Mouse (Mus musculus): ENCODE measurements at regions not wholly inside any gene's neighbourhood (a gene's known extent, or its start where the extent isn't known, plus 50 kb on each side); places are given as distances from the start of the nearest gene placed in this dataset.

DNA sequence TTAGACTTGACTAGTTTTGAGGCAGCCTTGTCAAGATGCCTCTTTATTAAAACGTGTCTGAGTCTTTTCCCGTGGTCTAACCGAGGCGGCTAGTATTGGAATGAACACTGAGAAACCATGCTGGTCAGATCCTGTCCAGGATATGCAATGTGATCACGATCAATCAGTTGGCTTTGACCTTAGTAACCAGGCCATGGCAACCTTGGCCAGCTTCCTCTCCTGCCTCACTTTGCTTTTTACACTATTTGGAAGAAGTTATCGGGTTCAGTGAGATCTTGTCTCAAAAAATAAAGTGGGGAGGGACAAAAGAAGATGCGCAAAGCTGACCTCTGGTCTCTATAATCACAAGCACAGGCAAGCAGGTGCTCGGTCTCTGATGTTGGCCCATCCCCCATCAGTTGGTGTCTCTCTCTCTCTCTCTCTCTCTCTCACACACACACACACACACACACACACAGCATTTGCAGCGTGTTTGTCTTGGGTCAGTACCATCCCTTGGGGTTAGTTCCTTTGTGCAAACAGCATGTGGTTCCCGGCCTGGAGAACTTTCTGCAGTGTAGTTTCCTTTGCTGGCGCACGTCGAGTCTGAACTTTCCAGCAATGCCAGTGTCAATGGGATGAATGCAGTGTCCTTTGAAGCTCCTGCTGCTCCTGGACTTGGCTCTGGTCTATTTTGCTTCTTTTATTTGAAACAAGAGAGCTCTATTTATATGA lies 117.6 kb upstream of the Spdye4c start:
- no peak for DNase-seq (ENCODE audit: low read depth)

- DNase-seq (ENCODE audit: low read depth): no peak
Observed at GRCm38 (mm10) chr2:128473997-128474396, 117.0 kb upstream of the Spdye4c start.

DNA sequence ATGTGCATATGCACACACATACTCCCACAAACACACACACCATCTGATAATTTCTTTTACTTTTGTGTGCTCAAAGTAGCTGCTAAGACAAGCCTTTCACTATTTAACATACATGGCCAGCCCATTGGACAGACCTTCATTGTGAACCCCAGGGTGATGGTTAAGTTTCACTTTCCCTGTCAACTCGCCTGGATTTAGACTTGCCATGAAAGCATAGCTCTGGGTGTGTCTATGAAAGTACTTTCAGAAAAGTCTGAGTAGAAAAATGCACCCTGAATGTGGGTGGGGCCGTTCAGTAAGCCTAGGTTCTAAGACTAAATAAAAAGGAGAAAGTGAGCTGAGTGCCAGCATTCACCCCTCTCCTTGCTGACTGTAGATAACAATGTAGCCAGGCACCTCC lies 113.8 kb upstream of the Spdye4c start:
- DNase-seq (ENCODE audit: low read depth): peak; percentile 67

GRCm38 (mm10) chr2:128491217-128491877 lies 99.7 kb upstream of the Spdye4c start:
- DNase-seq (ENCODE audit: low read depth): no peak

- DNase-seq (ENCODE audit: low read depth): no peak
Observed at GRCm38 (mm10) chr2:128493871-128494270, 97.1 kb upstream of the Spdye4c start.

GRCm38 (mm10) chr2:128497891-128498290 lies 93.1 kb upstream of the Spdye4c start:
- peak; percentile 45 for DNase-seq (ENCODE audit: low read depth)

- DNase-seq (ENCODE audit: low read depth): peak; percentile 66
Observed at GRCm38 (mm10) chr2:128498611-128499010, 92.4 kb upstream of the Spdye4c start.

DNA sequence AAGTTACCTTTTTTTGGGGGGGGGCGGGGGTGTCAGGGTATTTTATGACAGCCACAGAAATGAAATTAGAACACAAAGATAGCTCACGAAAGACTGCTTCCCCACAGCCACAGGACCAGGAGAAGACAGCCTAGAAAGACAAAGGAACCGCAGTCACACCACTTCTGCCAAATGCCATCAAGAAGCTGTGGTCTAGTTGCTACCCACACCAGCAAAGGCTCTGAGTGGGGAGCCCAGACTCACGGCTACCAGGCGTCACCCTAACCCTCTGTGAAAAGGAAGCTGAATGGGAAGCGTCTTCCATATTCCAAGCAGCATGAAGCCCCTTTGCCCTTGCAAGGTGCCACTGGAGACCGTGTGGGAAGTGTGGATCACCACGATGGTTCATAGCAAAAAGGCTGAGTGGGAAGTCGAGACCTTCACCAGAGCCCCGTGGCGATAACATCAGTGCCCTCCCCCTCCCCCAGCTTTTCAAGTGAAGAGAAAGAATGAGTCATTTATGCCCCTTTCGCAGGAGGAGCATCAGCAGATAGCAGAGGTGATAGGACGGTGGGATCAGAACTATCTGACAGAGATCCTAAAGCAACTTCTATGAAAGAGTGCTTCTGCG lies 91.3 kb upstream of the Spdye4c start:
- peak; percentile 92 for DNase-seq (ENCODE audit: low read depth)

DNA sequence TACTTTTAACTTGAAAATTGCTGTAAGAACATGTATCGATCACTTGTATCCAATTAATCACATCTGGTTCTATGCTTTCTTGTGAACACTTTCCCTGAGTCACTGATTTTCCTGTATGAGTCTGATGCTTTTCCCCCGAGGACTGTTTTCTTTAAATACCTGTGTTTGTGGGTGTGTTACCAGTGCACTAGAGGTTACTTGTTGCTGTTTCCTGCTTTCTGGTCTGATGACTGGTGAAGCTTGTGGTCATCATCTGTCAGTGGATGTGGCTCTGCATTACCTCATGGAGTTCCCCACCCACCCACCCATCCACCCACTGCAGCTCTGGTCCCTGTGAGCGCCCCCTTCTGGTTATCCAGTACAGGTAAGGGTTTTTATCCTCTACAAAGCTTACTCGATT lies 88.3 kb upstream of the Spdye4c start:
- peak; percentile 80 for DNase-seq (ENCODE audit: low read depth)

DNA sequence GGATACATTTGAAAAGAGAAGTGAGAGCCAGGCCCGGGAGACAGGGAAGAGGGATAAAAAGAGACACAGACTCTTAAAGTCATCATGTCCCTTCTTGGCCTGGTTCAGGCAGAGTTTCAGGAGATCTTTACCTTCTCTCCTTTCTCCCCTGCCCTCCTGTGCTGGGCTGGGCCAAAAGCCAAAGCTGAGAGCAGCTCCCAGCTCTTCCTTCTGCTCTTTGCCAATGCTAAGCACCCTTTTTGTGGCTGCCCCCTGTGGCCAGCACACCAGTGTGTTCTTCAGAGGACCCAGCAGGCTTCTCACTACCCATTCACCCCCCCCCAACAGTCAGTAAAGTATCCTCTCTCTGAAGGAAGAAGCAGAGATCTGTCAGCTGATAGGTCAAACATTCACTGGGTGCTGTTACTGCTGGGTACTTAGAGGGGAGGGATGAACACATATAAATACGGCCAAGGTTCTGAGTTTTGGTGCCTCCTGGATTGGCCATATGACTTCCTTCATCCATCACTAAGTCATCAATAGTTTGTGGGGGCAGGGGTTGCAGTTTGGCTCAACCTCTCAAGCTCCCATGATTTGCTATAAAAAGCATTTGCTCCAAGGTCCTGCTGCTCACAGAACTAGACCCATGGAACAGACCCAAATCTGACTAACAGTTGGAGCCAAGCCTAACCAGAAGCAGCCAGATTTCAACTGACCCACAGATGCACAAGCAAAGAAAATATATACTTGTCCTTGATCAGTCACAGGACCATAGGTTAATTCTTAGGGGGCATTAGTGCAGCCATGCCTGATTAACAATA lies 87.7 kb upstream of the Spdye4c start:
- peak; percentile 57 for DNase-seq (ENCODE audit: low read depth)

DNA sequence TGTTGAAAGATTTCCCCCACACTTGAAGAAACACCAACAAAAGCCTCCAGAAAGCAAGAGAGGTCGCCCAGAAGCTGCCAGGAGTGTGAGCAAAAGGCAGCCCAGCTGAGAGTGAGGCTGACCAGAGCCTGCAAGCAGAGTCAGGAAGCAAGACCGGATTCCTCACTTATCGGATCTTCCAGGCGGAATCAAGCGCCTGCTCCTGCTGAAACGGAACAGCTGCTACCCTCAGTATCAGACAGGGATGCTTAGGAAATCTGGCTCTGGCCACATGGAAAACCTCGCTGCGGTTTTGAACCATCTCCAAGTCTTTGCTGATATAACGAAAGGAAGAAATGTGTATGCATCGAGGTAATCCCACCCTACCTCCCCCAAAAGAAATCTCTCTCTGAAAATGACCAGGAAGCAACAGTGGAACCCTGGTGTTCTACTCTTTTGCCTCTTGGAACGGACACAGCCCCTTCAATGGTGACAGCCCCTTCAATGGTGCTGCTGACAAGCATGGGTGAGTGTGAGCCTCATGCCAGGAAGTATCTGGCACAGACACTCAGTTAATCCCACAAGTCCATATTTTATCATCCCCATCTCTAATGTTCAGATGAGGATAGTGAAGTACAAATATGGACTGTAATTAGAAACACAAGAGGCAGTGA lies 83.3 kb upstream of the Spdye4c start:
- DNase-seq (ENCODE audit: low read depth): no peak

DNA sequence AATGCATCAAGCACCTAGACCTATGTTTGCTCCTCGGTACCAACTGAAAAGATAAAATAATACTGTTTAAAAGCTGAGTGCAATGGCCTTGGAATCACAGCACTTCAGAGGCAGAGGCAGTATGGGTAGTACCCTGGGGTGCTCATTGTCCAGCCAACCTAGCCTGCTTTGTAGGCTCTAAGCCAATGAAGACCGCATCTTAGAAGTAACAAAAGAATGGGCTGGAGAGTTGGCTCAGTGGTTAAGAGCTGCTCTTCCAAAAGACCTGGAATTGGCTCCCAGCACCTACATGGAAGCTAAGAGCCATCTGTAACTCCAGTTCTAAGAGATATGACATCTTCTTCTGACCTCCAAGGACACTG lies 82.8 kb upstream of the Spdye4c start:
- DNase-seq (ENCODE audit: low read depth): no peak

- no peak for DNase-seq (ENCODE audit: low read depth)
Observed at GRCm38 (mm10) chr2:128511291-128511690, 79.7 kb upstream of the Spdye4c start.

DNA sequence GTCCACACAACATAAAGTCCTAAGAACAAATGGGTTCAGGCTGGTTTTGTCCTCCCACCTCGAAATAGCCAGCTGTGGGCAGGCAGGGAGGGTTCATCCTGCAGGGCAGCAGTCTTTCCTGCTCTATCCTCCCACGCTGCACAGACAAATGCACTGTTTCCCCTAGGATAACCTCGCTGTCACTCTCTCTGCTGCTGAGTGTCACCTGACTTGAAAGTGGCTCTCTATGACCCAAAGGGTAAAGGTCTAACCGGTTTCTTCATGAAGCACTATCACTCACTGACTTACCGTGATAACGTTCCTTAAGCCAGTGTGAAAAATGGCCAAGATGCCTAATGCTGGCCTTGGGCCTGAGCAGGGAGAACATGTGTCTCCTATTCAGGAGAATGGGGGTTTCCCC lies 78.2 kb upstream of the Spdye4c start:
- DNase-seq (ENCODE audit: low read depth): no peak

- DNase-seq (ENCODE audit: low read depth): no peak
Observed at GRCm38 (mm10) chr2:128514463-128515290, 76.3 kb upstream of the Spdye4c start.

DNA sequence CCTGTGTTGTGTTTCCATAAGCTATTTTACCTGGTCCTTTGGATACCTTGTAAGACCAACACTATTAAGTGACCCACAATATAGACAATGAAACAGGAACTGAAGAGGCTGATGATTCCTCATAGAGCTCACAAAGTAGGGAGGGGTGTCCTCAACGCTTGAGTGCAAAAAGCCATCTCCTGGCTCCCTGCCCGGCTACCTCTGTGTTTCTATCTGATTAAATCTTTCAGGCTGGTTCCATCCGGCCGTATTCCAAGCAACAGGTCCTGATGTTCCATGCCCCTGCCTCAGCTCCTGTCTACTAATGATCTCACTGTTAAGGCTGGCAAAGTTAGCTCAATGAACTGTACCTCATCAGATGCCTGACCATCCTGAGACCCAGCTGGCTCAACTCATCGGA lies 75.3 kb upstream of the Spdye4c start:
- DNase-seq (ENCODE audit: low read depth): no peak

DNA sequence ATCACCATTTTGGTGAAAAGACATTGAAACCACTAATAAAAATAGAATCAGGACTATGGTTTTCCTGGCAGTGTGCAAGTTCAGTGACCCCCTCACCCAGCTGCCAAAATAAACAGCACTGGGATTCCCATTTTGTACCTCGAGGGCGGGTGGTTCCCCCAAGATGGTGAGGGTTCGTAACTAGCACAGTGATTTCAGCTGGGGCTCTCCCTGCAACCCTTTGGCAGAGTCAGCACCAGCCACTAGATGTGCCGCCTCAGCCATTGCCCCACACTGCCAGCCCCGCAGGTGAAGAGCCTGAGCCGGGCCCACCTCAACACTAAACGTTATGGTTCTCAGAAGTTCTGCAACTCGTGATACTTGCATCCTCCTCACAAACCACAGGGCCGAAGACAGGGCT lies 74.3 kb upstream of the Spdye4c start:
- no peak for DNase-seq (ENCODE audit: low read depth)

DNA sequence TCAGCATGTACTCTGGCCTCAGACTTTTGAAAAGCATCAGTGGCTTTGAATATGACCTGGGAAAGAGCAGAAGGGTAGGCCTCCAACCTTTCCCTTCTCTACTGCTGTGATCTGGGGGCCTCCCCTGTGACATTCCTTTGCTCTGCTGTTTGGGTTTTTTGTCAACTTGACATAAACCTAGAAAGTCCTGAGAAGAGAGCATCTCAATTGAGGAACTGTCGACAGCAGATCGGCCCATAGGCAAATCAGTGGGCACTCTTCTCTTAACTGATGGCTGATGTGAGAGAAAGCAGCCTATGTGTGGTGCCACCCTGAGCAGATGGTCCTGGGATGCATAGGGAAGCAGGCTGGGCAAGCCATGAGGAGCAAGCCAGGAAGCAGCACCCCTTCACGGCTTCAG lies 72.9 kb upstream of the Spdye4c start:
- no peak for DNase-seq (ENCODE audit: low read depth)

DNA sequence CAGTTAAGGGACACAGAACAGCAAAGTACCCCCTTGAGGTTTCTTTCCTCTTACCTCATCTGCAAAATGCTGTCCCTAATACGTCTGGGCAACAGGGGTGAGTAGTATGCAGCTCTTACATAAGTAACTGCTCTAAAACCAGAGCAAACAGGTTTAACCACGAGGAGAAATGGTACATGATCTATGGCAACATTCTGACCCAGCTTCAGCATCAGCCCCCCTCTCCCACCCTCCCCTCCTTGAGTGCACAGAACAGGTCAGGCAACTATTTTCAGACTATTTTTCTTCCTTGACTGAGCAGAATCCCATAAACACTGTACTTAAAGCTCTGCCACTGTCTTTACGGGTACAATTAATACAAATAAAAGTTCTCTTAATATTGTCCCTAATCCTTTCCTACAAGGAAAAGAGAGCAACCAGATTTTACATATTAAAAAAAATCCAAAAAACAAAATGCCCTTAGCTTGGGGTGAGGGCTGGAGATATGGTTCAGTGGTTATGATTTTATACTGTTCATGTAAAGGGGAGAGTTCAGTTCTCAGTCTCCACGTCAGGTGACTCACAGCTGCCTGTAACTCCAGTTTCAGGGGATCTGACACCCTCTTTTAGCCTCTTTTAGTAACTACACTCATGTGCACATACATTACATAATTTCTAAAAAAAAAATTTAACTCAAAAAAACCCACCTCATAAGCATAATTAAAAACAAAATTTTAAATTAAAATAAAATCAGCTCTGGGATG lies 69.1 kb upstream of the Spdye4c start:
- DNase-seq (ENCODE audit: low read depth): no peak

- no peak for DNase-seq (ENCODE audit: low read depth)
Observed at GRCm38 (mm10) chr2:128523425-128524108, 67.4 kb upstream of the Spdye4c start.
